Mouse (Mus musculus): Measurements from ENCODE around the gene Icam5. TPM values are rescaled to one million over a fixed set of nuclear protein-coding genes. Genes with fewer than 3 reads are reported as not detected.
"Not testable (repeated sequence)": the region's sequence is repeated elsewhere in the genome, so short reads cannot be mapped to it uniquely, and the experiment has no call there.

Gene Icam5
- 0.19 and 0.45 TPM in 2 replicates for polyA plus RNA-seq (2015; fragmentation: Nextera tagmentation; extraction: Ambion mirVana)

DNA sequence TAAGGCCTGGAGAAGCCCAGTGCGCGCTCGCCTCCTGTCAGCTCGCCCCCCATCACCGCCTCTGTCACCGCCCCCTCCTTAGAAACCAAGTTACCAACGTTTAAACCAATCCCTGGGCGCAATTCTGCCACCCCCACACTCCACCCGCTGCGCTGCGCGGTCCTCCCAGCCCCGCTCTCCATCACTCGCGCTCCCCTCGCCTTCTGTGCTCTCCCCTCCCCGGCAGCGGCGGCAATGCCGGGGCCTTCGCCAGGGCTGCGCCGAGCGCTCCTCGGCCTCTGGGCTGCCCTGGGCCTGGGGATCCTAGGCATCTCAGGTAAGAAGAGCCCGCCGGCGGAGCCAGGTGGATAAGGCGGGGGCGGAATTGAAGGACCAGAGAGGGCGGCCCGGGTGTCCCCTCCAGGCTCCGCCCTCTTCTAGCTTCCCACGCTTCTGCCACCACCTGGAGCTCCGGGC, at the start of gene Icam5:
Icam5 (plus strand) TSS at position 178 of the 456 bp plus-strand sequence.
- Histone ChIP-seq H3K27me3 (peaks cover 98% of the 10 kb centered on the region), H3K9ac (peak within 1 kb of the TSS; percentile 62), H3K4me1 (peaks cover 55% of the 10 kb centered on the region), H3K4me3 (peak within 1 kb of the TSS; percentile 50), H3K36me3 (ENCODE audit: poor library complexity, severe bottlenecking) (no peaks in the 10 kb centered on the region), H3K4me2 (peak within 1 kb of the TSS; percentile 94), H3K27ac (no peak within 1 kb of the TSS), H3K9me3 (replicated peaks) (no peaks in the 10 kb centered on the region)
- under 1% methylated on average over 35 of the region's 35 CpGs for WGBS
- ATAC-seq: peak; percentile 50

DNA sequence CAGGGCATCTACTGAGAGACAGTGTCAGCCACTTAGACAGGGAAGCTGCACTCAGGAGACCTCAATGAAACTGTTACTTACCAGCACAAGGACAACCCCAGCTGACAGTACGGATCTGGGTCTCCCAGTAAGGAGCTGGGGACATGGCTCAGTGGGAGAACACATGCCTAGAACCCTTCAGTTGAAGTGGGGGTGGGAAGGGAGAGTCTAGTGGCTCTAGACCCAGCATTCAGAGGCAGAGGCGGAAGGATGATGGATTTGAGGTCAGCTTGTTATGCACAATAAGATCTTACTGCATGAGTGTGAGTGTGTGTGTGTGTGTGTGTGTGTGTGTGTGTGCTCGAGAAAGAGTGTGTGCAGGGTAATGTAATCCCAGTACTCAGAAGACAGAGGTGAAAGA, 49.7 kb upstream of the Icam5 start:
- Histone ChIP-seq H3K27ac (no peak overlapping the region), H3K4me3 (no peak overlapping the region), H3K4me1 (no peaks in the 10 kb centered on the region), H3K9ac (no peak overlapping the region), H3K36me3 (ENCODE audit: poor library complexity, severe bottlenecking) (no peaks in the 10 kb centered on the region), H3K4me2 (no peak overlapping the region), H3K27me3 (peaks cover 4% of the 10 kb centered on the region; the same call in 1 of the 2 replicates), H3K9me3 (replicated peaks) (no peaks in the 10 kb centered on the region)
- no peak for ATAC-seq
- 68% methylated on average over 3 of the region's 3 CpGs for WGBS

DNA sequence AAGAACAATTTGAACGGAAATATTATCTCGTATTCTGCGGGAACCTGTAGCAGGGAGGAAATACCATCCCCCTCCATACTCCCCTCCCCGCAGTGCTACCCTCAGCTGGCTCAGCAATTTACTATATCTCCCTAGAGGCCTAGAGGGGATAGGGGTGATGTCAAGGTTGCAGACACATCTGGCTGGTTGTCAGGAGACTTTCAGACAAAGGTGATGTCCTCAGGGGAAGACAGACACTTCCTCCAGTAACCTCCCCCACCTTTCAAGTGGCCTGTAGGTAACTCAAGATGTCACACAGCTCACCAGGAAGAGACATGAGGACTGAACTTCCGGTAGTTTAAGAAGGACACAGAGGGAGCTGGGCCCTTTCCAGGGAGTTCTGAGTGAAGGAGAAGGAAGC, 48.7 kb upstream of the Icam5 start:
- H3K9ac ChIP-seq: no peak overlapping the region
- no peak overlapping the region for H3K4me3 ChIP-seq
- no peaks in the 10 kb centered on the region for H3K36me3 ChIP-seq (ENCODE audit: poor library complexity, severe bottlenecking)
- no peak for ATAC-seq
- peaks cover 6% of the 10 kb centered on the region for H3K27me3 ChIP-seq
- H3K4me2 ChIP-seq: no peak overlapping the region
- no peaks in the 10 kb centered on the region for H3K4me1 ChIP-seq
- 79% methylated on average over 5 of the region's 5 CpGs for WGBS
- no peaks in the 10 kb centered on the region for H3K9me3 ChIP-seq (replicated peaks)
- H3K27ac ChIP-seq: no peak overlapping the region

DNA sequence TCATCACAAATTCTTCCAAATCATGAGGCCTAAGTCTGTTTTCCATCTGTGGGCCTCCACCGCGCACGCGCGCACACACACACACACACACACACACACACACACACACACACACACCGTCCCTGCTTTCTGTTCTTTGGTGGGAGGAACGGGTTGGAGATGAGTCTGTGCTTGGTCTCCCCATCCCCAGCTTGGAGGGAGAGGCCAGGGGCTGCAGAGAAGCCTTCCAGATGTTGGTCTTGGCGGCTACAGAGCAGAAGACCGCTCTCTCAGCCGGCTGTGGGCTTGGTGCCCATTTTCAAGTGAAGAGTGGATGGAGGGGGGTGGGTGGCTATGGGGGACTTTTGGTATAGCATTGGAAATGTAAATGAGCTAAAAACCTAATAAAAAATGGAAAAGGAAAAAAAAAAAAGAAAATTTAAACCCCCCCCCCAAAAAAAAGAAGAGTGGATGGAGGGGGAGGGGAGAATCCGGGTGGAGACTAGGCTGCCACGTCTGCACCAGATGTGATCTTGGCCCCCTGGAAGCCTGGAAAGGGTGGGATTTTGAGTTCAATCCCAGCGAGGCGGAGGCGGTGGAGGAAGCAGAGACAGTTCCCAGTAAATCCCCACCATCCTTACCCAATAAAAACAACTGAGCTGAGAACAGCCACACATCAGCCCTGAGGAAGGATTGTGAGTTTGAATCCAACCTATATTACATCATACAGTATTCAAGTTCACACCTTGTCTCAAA, 44.8 kb upstream of the Icam5 start:
- no peaks in the 10 kb centered on the region for H3K9me3 ChIP-seq (replicated peaks)
- no peak for ATAC-seq
- 68% methylated on average over 15 of the region's 15 CpGs for WGBS
- no peak overlapping the region for H3K4me2 ChIP-seq
- no peaks in the 10 kb centered on the region for H3K4me1 ChIP-seq
- no peak overlapping the region for H3K9ac ChIP-seq
- no peaks in the 10 kb centered on the region for H3K36me3 ChIP-seq (ENCODE audit: poor library complexity, severe bottlenecking)
- H3K27me3 ChIP-seq: peaks cover 8% of the 10 kb centered on the region
- H3K4me3 ChIP-seq: no peak overlapping the region
- no peak overlapping the region for H3K27ac ChIP-seq

DNA sequence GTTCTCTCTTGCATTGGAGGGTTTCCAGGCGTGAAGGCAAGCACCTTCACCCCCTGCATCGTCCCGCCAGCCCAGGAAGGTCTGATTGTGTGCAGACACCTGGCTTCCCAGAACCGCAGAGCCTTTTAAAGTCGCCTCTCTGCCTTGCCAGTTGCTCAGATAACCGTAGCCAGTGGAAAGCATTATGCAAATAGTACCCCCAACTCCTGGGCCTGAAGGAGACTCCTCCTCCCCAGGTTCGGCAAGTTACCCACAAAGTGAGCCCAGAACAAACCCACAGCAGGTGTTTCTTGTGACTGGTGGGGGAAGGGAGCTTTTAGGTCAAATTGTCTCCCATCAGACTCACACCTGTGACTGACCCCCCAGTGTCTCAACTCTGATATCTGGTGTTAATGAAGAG, 43.9 kb upstream of the Icam5 start:
- Histone ChIP-seq H3K9me3 (replicated peaks) (no peaks in the 10 kb centered on the region), H3K4me1 (no peaks in the 10 kb centered on the region), H3K27ac (no peak overlapping the region), H3K9ac (no peak overlapping the region), H3K27me3 (peaks cover 8% of the 10 kb centered on the region), H3K4me2 (no peak overlapping the region), H3K4me3 (no peak overlapping the region), H3K36me3 (ENCODE audit: poor library complexity, severe bottlenecking) (no peaks in the 10 kb centered on the region)
- WGBS: 24% methylated on average over 7 of the region's 7 CpGs
- no peak for ATAC-seq

DNA sequence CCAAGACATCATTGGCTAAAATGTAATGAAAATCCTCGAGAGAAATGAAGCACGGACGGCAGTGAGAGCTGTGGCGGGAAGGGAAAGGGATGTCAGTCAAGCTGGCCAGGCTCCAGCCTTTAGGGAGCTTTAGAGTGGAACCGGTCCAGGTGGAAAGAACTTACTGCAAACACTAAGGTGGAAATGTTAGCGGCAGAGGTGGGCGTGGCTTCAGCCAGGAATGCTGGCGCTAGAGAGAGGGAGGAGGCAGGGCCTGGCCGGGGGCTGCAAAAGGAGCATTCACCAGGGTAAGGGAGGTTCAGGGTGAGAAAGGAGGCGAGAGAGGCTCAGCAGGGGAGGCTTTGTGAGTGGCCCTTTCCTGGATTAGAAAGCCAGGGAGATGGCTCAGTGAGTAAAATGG, 41.0 kb upstream of the Icam5 start:
- H3K4me2 ChIP-seq: peak overlapping the region; percentile 23
- H3K4me1 ChIP-seq: no peaks in the 10 kb centered on the region
- peaks cover 5% of the 10 kb centered on the region; the same call in 1 of the 2 replicates for H3K27me3 ChIP-seq
- WGBS: 2% methylated on average over 10 of the region's 10 CpGs
- H3K36me3 ChIP-seq (ENCODE audit: poor library complexity, severe bottlenecking): no peaks in the 10 kb centered on the region
- no peak for ATAC-seq
- H3K4me3 ChIP-seq: no peak overlapping the region
- no peak overlapping the region for H3K27ac ChIP-seq
- H3K9me3 ChIP-seq (replicated peaks): no peaks in the 10 kb centered on the region
- no peak overlapping the region for H3K9ac ChIP-seq

DNA sequence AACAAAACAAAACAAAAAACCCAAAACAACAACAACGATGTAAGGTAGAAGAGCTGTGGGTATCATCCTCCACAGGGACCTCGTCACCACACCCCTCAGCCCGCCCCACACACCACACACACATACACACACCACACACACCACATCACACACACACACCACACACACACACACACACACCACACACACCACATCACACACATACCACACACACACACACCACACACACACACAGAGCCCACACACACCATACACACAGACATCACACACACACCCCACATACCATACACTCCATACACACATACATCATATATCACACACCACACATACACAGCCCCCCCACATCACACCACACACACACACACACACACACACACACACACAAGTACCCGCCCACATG, 40.3 kb upstream of the Icam5 start:
- no peak overlapping the region for H3K4me2 ChIP-seq
- no peak overlapping the region for H3K9ac ChIP-seq
- H3K4me3 ChIP-seq: no peak overlapping the region
- H3K36me3 ChIP-seq (ENCODE audit: poor library complexity, severe bottlenecking): no peaks in the 10 kb centered on the region
- WGBS: 93% methylated on average over 4 of the region's 4 CpGs
- H3K4me1 ChIP-seq: no peaks in the 10 kb centered on the region
- H3K27ac ChIP-seq: no peak overlapping the region
- peaks cover 5% of the 10 kb centered on the region; the same call in 1 of the 2 replicates for H3K27me3 ChIP-seq
- H3K9me3 ChIP-seq (replicated peaks): no peaks in the 10 kb centered on the region
- no peak for ATAC-seq

DNA sequence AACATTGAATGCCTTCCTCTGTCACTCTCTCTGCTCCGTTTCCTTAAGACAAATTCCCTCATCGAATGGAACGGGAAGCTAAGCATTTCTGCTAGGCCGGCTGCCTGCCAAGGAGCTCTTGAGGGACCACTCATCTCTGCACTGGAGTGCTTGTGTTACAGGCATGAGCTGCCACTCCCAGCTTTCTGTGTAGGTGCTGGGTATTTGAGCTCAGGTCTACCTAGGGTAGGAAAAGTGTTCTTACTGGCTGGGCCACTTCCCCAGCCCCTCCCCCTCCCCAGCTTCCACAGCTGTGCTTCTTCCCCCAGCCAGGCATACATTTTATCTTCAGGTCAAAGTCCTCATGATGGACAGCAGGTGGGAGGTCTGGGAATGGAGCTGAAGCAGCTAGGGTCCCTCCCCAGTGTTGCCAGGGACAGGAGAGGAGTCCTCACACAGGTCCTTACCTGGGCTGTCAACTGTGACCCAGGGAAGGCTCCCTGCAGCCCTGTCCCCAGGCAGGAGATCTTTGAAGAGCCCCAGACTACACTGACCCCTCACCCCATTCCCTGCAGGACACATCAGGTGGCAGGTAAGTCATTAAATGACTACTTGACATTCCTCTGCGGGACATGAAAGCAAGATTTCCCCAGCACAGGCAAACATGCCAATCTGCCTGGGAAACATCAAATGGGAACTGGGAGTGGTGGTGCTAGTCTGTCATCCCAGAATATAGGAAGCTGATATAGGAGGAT, 38.5 kb upstream of the Icam5 start:
- H3K27ac ChIP-seq: no peak overlapping the region
- WGBS: 55% methylated on average over 5 of the region's 5 CpGs
- no peak for ATAC-seq

DNA sequence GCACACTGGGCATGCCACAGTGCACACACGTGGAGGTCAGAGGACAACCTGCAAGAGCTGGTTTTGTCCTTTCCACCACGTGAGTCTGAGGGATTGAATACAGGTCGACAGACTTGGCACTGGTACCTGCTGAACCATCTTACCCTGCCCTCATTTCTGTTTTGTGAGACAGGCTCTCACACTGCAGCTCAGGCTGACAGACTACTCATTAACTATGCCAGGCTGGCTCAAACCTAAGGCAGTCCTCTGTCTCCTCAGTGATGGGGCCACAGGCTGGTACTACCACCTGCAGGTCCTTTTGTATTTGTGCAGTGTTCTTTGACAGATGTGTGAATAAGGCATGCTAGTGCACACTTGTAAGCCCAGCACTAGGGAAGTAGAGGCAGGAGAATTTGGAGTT, 36.8 kb upstream of the Icam5 start:
- 63% methylated on average over 3 of the region's 3 CpGs for WGBS
- no peaks in the 10 kb centered on the region for H3K4me1 ChIP-seq
- H3K4me3 ChIP-seq: no peak overlapping the region
- no peak overlapping the region for H3K4me2 ChIP-seq
- H3K9ac ChIP-seq: no peak overlapping the region
- no peaks in the 10 kb centered on the region for H3K36me3 ChIP-seq (ENCODE audit: poor library complexity, severe bottlenecking)
- no peak for ATAC-seq
- H3K27ac ChIP-seq: no peak overlapping the region
- H3K27me3 ChIP-seq: no peaks in the 10 kb centered on the region
- H3K9me3 ChIP-seq (replicated peaks): no peaks in the 10 kb centered on the region

More for the DNA sequence above, 38.5 kb upstream of the Icam5 start:
- no peaks in the 10 kb centered on the region for H3K9me3 ChIP-seq (replicated peaks)
- H3K4me3 ChIP-seq: no peak overlapping the region
- no peaks in the 10 kb centered on the region for H3K4me1 ChIP-seq
- no peak overlapping the region for H3K4me2 ChIP-seq
- no peaks in the 10 kb centered on the region for H3K36me3 ChIP-seq (ENCODE audit: poor library complexity, severe bottlenecking)
- H3K9ac ChIP-seq: no peak overlapping the region
- peaks cover 1% of the 10 kb centered on the region; the same call in 1 of the 2 replicates for H3K27me3 ChIP-seq

DNA sequence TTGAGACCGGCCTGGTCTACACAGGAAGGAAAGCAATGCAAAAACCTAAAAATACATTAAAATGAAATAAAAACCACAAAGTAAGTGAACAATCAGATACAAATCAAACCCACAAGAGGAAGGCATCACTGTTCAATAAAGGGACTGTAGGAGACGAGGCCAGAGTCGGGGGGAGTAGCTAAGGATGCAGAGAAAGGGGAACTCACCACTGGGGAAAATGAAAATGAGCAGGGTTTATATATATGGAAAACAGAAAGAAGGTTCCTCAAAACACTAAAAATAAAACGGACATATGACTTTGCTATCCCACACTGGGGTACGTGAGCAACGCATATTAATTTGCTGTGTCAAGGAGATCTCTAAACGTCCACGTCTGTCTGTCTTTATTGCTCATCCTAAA, 34.8 kb upstream of the Icam5 start:
- Histone ChIP-seq H3K27ac (no peak overlapping the region), H3K9ac (no peak overlapping the region), H3K4me2 (no peak overlapping the region), H3K9me3 (replicated peaks) (no peaks in the 10 kb centered on the region), H3K4me3 (no peak overlapping the region), H3K27me3 (no peaks in the 10 kb centered on the region), H3K36me3 (ENCODE audit: poor library complexity, severe bottlenecking) (no peaks in the 10 kb centered on the region), H3K4me1 (no peaks in the 10 kb centered on the region)
- WGBS: 88% methylated on average over 8 of the region's 8 CpGs
- ATAC-seq: no peak

DNA sequence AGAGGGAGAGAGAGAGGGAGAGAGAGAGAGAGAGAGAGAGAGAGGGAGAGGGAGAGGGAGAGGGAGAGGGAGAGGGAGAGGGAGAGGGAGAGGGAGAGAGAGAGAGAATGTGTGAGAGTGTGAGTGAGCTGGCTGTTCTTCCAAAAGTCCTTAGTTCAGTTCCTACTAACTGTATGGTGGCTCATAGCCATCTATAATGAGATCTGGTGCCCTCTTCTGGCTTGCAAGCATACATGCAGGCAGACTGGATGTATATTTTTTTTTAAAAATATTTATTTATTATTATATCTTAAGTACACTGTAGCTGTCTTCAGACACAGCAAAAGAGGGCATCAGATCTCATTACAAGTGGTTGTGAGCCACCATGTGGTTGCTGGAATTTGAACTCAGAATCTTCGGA, 33.5 kb upstream of the Icam5 start:
- H3K27me3 ChIP-seq; H3K4me2 ChIP-seq; H3K4me1 ChIP-seq; H3K4me3 ChIP-seq; H3K27ac ChIP-seq; H3K36me3 ChIP-seq (ENCODE audit: poor library complexity, severe bottlenecking); H3K9me3 ChIP-seq (replicated peaks); ATAC-seq; H3K9ac ChIP-seq: not testable (repeated sequence)
- 74% methylated on average over 1 of the region's 1 CpGs for WGBS

DNA sequence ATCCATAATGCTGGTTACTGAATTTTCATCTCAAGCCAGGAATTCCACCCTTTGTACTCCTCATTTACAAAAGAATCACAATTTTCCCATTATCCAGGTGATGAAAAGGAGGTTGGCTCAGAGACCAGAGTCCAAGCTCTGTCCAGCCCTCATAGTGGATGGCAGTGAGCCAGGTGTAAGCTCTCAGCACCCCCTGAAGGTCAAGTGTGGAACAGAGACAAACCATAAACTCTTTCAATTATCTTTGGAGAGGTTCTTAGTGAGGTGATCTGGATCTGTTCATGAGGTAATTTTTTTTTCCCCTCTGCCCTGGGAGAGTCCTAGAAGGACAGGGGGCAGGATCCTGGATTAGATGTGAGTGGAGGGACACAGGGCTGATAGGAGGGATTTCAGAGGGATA, 31.1 kb upstream of the Icam5 start:
- peaks cover 14% of the 10 kb centered on the region for H3K36me3 ChIP-seq (ENCODE audit: poor library complexity, severe bottlenecking)
- no peak overlapping the region for H3K4me3 ChIP-seq
- H3K9me3 ChIP-seq (replicated peaks): no peaks in the 10 kb centered on the region
- no peak overlapping the region for H3K4me2 ChIP-seq
- H3K9ac ChIP-seq: no peak overlapping the region
- ATAC-seq: no peak
- no peaks in the 10 kb centered on the region for H3K27me3 ChIP-seq
- peaks cover 11% of the 10 kb centered on the region for H3K4me1 ChIP-seq
- H3K27ac ChIP-seq: no peak overlapping the region
